Mouse (Mus musculus) telencephalon, adult 2 months (tissue): ENCODE measurements around the gene Aes.

Experiments
- DNase-seq: peaks from one replicate; pipeline ENCODE4 v3.0.0-alpha.2; 2011; ENCODE audit warnings: low read depth, low spot score

Aes gene

GRCm38 (mm10) chr10:81559163-81559626, at the start of gene Aes:
TSS of gene Aes (plus strand) at chr10:81559488.
- no peak for DNase-seq

GRCm38 (mm10) chr10:81510246-81510810, 49.0 kb upstream of the Aes start:
- no peak for DNase-seq

GRCm38 (mm10) chr10:81513798-81514197, 45.5 kb upstream of the Aes start:
- no peak for DNase-seq

GRCm38 (mm10) chr10:81517227-81517626, 42.1 kb upstream of the Aes start:
- no peak for DNase-seq

- no peak for DNase-seq
Observed at GRCm38 (mm10) chr10:81518546-81518945, 40.7 kb upstream of the Aes start.

GRCm38 (mm10) chr10:81519227-81519977, 39.9 kb upstream of the Aes start:
- DNase-seq = peak; percentile 29

- DNase-seq = no peak
Observed at GRCm38 (mm10) chr10:81519978-81520365, 39.3 kb upstream of the Aes start.

- no peak for DNase-seq
Observed at GRCm38 (mm10) chr10:81523142-81523541, 36.1 kb upstream of the Aes start.

GRCm38 (mm10) chr10:81523570-81523969, 35.7 kb upstream of the Aes start:
- no peak for DNase-seq

- peak; percentile 45 for DNase-seq
Observed at GRCm38 (mm10) chr10:81524051-81524605, 35.2 kb upstream of the Aes start, which contains the start of gene Gna15. TSS of gene Gna15 (minus strand) at chr10:81524225.

- no peak for DNase-seq
Observed at GRCm38 (mm10) chr10:81525017-81525694, 34.1 kb upstream of the Aes start.

- no peak for DNase-seq
Observed at GRCm38 (mm10) chr10:81526779-81527178, 32.5 kb upstream of the Aes start.

- no peak for DNase-seq
Observed at GRCm38 (mm10) chr10:81534826-81535225, 24.5 kb upstream of the Aes start.

- no peak for DNase-seq
Observed at GRCm38 (mm10) chr10:81536734-81537133, 22.6 kb upstream of the Aes start.

GRCm38 (mm10) chr10:81537429-81537828, 21.9 kb upstream of the Aes start:
- no peak for DNase-seq

GRCm38 (mm10) chr10:81538321-81539048, 20.8 kb upstream of the Aes start:
- DNase-seq = peak; percentile 58

- DNase-seq = no peak
Observed at GRCm38 (mm10) chr10:81541363-81541762, 17.9 kb upstream of the Aes start.

- no peak for DNase-seq
Observed at GRCm38 (mm10) chr10:81541803-81542202, 17.5 kb upstream of the Aes start.

- no peak for DNase-seq
Observed at GRCm38 (mm10) chr10:81542727-81543460, 16.4 kb upstream of the Aes start.

GRCm38 (mm10) chr10:81543633-81544032, 15.7 kb upstream of the Aes start:
- no peak for DNase-seq
